Comparison of ENCODE assay signal across 9 mouse cellular contexts in genomic region chr9:66620055-66620454, GRCm38 (mm10). TPM values are rescaled to one million over a fixed set of nuclear protein-coding genes. Genes with fewer than 3 reads are reported as not detected.
DNase-seq lines count a peak whose midpoint lies in the region; ATAC-seq and TF ChIP-seq lines count a peak whose summit lies in the region.
"Had no signal": no experiment of that assay in that cellular context is flagged by ENCODE, and none has a peak within 500 bp of the region (broad histone marks: within the 10 kb centered on the region; RNA-seq: fewer than 3 reads in every experiment).

No protein-coding gene starts in this region.

- peak overlapping the region; percentile 29; the same call in 1 of the 2 replicates for H3K27ac ChIP-seq in hindbrain, embryonic 15.5 days (replicated peaks)
- no peak overlapping the region for H3K27ac ChIP-seq in hindbrain, postnatal 0 days
- peak overlapping the region; percentile 20; the same call in 1 of the 2 replicates for H3K27ac ChIP-seq in neural tube, embryonic 13.5 days (replicated peaks)
- H3K27ac ChIP-seq in limb, embryonic 15.5 days: peak overlapping the region; percentile 83; the same call in 1 of the 2 replicates
- H3K27ac ChIP-seq in stomach, postnatal 0 days (replicated peaks): peak overlapping the region; percentile 69
- H3K27ac ChIP-seq: neural tube, embryonic 12.5 days had no signal

- H3K9ac ChIP-seq in hindbrain, embryonic 15.5 days: no peak overlapping the region
- H3K9ac ChIP-seq in hindbrain, postnatal 0 days (replicated peaks; ENCODE audit: low read length): no peak overlapping the region
- H3K9ac ChIP-seq in neural tube, embryonic 13.5 days: no peak overlapping the region
- no peak overlapping the region for H3K9ac ChIP-seq in limb, embryonic 15.5 days
- H3K9ac ChIP-seq in stomach, postnatal 0 days (ENCODE audit: low read length): no peak overlapping the region
- H3K9ac ChIP-seq: neural tube, embryonic 12.5 days had no signal

- peaks cover 8% of the 10 kb centered on the region for H3K4me1 ChIP-seq in hindbrain, embryonic 15.5 days (replicated peaks)
- H3K4me1 ChIP-seq in hindbrain, postnatal 0 days (ENCODE audit: insufficient read depth, low read length): no peaks in the 10 kb centered on the region
- H3K4me1 ChIP-seq in neural tube, embryonic 13.5 days (replicated peaks): peaks cover 12% of the 10 kb centered on the region; the same call in 1 of the 2 replicates
- peaks cover 17% of the 10 kb centered on the region for H3K4me1 ChIP-seq in limb, embryonic 15.5 days
- H3K4me1 ChIP-seq in stomach, postnatal 0 days (replicated peaks; ENCODE audit: control insufficient read depth, insufficient read depth): peaks cover 3% of the 10 kb centered on the region; the same call in 1 of the 2 replicates

- no peak overlapping the region for H3K4me2 ChIP-seq in hindbrain, embryonic 15.5 days
- H3K4me2 ChIP-seq in hindbrain, postnatal 0 days (ENCODE audit: low read depth, low read length): no peak overlapping the region
- no peak overlapping the region for H3K4me2 ChIP-seq in neural tube, embryonic 13.5 days
- H3K4me2 ChIP-seq in limb, embryonic 15.5 days: no peak overlapping the region
- H3K4me2 ChIP-seq in stomach, postnatal 0 days (replicated peaks; ENCODE audit: low read depth): no peak overlapping the region
- H3K4me2 ChIP-seq: neural tube, embryonic 12.5 days had no signal

- TF ChIP-seq CTCF in hindbrain, postnatal 0 days (IDR thresholded peaks at IDR 0.05; ENCODE audit: low read depth): no peak
- no peak for TF ChIP-seq CTCF in stomach, postnatal 0 days (IDR thresholded peaks at IDR 0.05; ENCODE audit: low read depth)

- H3K27me3 ChIP-seq in hindbrain, embryonic 15.5 days: no peaks in the 10 kb centered on the region
- H3K27me3 ChIP-seq in hindbrain, postnatal 0 days (ENCODE audit: insufficient read depth, low read length): no peaks in the 10 kb centered on the region
- no peaks in the 10 kb centered on the region for H3K27me3 ChIP-seq in neural tube, embryonic 13.5 days
- no peaks in the 10 kb centered on the region for H3K27me3 ChIP-seq in limb, embryonic 15.5 days
- no peaks in the 10 kb centered on the region for H3K27me3 ChIP-seq in stomach, postnatal 0 days (ENCODE audit: control insufficient read depth, insufficient read depth, low read length)
- H3K27me3 ChIP-seq: neural tube, embryonic 12.5 days had no signal

- H3K4me3 ChIP-seq in hindbrain, embryonic 15.5 days: no peak overlapping the region
- no peak overlapping the region for H3K4me3 ChIP-seq in hindbrain, postnatal 0 days (ENCODE audit: low read length)
- no peak overlapping the region for H3K4me3 ChIP-seq in neural tube, embryonic 13.5 days
- H3K4me3 ChIP-seq in limb, embryonic 15.5 days: no peak overlapping the region
- H3K4me3 ChIP-seq in stomach, postnatal 0 days (ENCODE audit: low read depth, low read length): no peak overlapping the region
- H3K4me3 ChIP-seq: neural tube, embryonic 12.5 days had no signal

- no peak for ATAC-seq in hindbrain, embryonic 15.5 days (ENCODE audit: low FRiP score, low read depth)
- no peak for ATAC-seq in hindbrain, postnatal 0 days
- ATAC-seq in neural tube, embryonic 13.5 days (ENCODE audit: low read depth): no peak
- ATAC-seq in limb, embryonic 15.5 days (ENCODE audit: insufficient number of reproducible peaks, low FRiP score, low TSS enrichment, low read depth): no peak
- no peak for ATAC-seq in stomach, postnatal 0 days (ENCODE audit: low FRiP score, low TSS enrichment)

- 87% methylated on average over 1 of the region's 1 CpGs for WGBS in hindbrain, embryonic 15.5 days
- 90% methylated on average over 1 of the region's 1 CpGs for WGBS in hindbrain, postnatal 0 days
- WGBS in neural tube, embryonic 13.5 days: 54% methylated on average over 1 of the region's 1 CpGs
- 67% methylated on average over 1 of the region's 1 CpGs for WGBS in limb, embryonic 15.5 days
- WGBS in stomach, postnatal 0 days: 60% methylated on average over 1 of the region's 1 CpGs

- no peak for TF ChIP-seq EP300 in stomach, postnatal 0 days (optimal IDR thresholded peaks at IDR 0.05)

- no peaks in the 10 kb centered on the region for H3K36me3 ChIP-seq in hindbrain, embryonic 15.5 days
- H3K36me3 ChIP-seq in hindbrain, postnatal 0 days (ENCODE audit: insufficient read depth, low read length): no peaks in the 10 kb centered on the region
- no peaks in the 10 kb centered on the region for H3K36me3 ChIP-seq in neural tube, embryonic 13.5 days
- no peaks in the 10 kb centered on the region for H3K36me3 ChIP-seq in limb, embryonic 15.5 days
- no peaks in the 10 kb centered on the region for H3K36me3 ChIP-seq in stomach, postnatal 0 days (ENCODE audit: control insufficient read depth, insufficient read depth, low read length)
- H3K36me3 ChIP-seq: neural tube, embryonic 12.5 days had no signal

- H3K9me3 ChIP-seq in hindbrain, embryonic 15.5 days: no peaks in the 10 kb centered on the region
- no peaks in the 10 kb centered on the region for H3K9me3 ChIP-seq in hindbrain, postnatal 0 days (ENCODE audit: low read length)
- no peaks in the 10 kb centered on the region for H3K9me3 ChIP-seq in neural tube, embryonic 13.5 days
- H3K9me3 ChIP-seq in limb, embryonic 15.5 days: no peaks in the 10 kb centered on the region
- no peaks in the 10 kb centered on the region for H3K9me3 ChIP-seq in stomach, postnatal 0 days (ENCODE audit: control insufficient read depth, low read length)
- H3K9me3 ChIP-seq: neural tube, embryonic 12.5 days had no signal

- no peak for DNase-seq in hindbrain, postnatal 0 days (ENCODE audit: low spot score)
- no peak for DNase-seq in neural tube, embryonic 10.5 days (ENCODE audit: extremely low spot score, low spot score)
- no peak for DNase-seq in stomach, postnatal 0 days (ENCODE audit: low spot score)
- no peak for DNase-seq in urinary bladder, postnatal 10 days (ENCODE audit: low spot score)
- DNase-seq in urinary bladder, postnatal 14 days (ENCODE audit: low spot score): no peak

RNA-seq across cellular contexts. Expression of gene Usp3, which starts 27.1 kb away (rescaled TPM):
- polyA plus RNA-seq in hindbrain, embryonic 15.5 days (2015; fragmentation: Nextera tagmentation; extraction: Ambion mirVana): 57.1 and 67.8 TPM in 2 replicates
- 27.2 and 28.4 TPM in 2 replicates for total RNA-seq in hindbrain, postnatal 0 days (2014; rRNA removed)
- polyA plus RNA-seq in hindbrain, postnatal 0 days (2015; fragmentation: Nextera tagmentation; extraction: Ambion mirVana): 39.6 and 46.8 TPM in 2 replicates
- 74.7 and 97.3 TPM in 2 replicates for polyA plus RNA-seq in neural tube, embryonic 13.5 days (2015; fragmentation: Nextera tagmentation; extraction: Ambion mirVana)
- 56.8 and 65.1 TPM in 2 replicates for polyA plus RNA-seq in limb, embryonic 15.5 days (2015; fragmentation: Nextera tagmentation; extraction: Ambion mirVana)
- 42.2 and 49.2 TPM in 2 replicates for polyA plus RNA-seq in stomach, postnatal 0 days (2015; fragmentation: Nextera tagmentation; extraction: Ambion mirVana)
